Mouse (Mus musculus): Measurements from ENCODE around the gene Otof. TPM values are rescaled to one million over a fixed set of nuclear protein-coding genes. Genes with fewer than 3 reads are reported as not detected.
A peak's percentile ranks its signal among the peaks of the same experiment; 100 is the strongest.

Gene Otof
- polyA plus RNA-seq, 1 experiment from 2014 or later = 0.16 TPM

- no peaks in the 10 kb centered on the region; the same call in 1 of the 2 replicates for H3K27me3 ChIP-seq (replicated peaks)
- peak overlapping the region; percentile 14; the same call in 1 of the 2 replicates for H3K9ac ChIP-seq
- H3K4me2 ChIP-seq = peak overlapping the region; percentile 19
- no peak for ATAC-seq (ENCODE audit: extremely low read depth, insufficient number of reproducible peaks, low FRiP score, low TSS enrichment)
- H3K4me3 ChIP-seq = no peak overlapping the region
- no peaks in the 10 kb centered on the region for H3K36me3 ChIP-seq
- H3K9me3 ChIP-seq = no peaks in the 10 kb centered on the region
- no peak overlapping the region for H3K27ac ChIP-seq (replicated peaks)
- peaks cover 6% of the 10 kb centered on the region for H3K4me1 ChIP-seq
- WGBS = 20% methylated on average over 8 of the region's 8 CpGs
Observed at GRCm38 (mm10) chr5:30423572-30424244, 38.0 kb downstream of the Otof start.

DNA sequence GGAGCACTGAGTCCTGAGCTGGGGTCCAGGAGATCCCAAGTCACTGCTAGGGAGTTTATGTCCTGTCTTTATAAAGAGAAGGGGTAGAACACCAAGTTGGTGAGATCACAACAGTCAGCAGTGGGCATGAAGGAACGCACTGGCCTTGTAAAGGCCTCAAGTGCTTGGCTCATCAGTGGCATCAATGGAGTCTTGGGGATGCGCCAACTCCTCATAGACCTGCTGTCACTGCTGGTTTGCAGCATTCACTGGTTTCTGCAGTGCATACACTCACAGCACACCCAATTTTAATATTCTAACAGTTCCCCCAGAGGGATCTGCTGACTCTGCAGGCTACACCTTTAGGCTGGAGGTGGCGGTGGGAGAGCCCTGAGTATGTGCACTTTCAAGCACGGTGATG lies 38.6 kb downstream of the Otof start:
- Histone ChIP-seq H3K4me2 (no peak overlapping the region), H3K27ac (replicated peaks) (no peak overlapping the region), H3K4me3 (no peak overlapping the region), H3K9me3 (no peaks in the 10 kb centered on the region), H3K27me3 (replicated peaks) (no peaks in the 10 kb centered on the region; the same call in 1 of the 2 replicates), H3K4me1 (peaks cover 6% of the 10 kb centered on the region), H3K36me3 (no peaks in the 10 kb centered on the region), H3K9ac (no peak overlapping the region)
- ATAC-seq (ENCODE audit: extremely low read depth, insufficient number of reproducible peaks, low FRiP score, low TSS enrichment) = no peak
- WGBS = 78% methylated on average over 4 of the region's 4 CpGs

DNA sequence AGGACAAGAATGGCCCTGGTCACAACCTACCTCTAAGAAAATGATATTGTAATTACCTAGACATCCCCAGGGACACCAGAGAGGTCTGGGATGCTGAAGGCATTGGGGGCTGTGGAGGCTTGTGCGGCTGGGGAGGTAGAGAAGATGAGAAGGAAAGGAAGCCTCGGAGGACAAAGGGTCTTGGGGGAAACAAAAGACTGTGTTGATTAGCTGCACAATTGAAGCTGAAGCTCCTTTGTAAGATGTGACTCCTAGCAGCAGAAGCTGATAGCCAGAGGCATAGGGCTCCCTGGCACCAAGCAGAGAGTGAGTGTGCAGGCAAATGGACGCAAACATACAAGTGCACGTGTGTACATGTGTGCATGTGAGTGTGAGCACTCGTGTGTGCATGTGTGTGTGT lies 45.1 kb downstream of the Otof start:
- Histone ChIP-seq H3K4me2 (no peak overlapping the region), H3K9me3 (no peaks in the 10 kb centered on the region), H3K9ac (no peak overlapping the region), H3K27ac (replicated peaks) (no peak overlapping the region), H3K4me3 (no peak overlapping the region), H3K27me3 (replicated peaks) (no peaks in the 10 kb centered on the region; the same call in 1 of the 2 replicates), H3K4me1 (peaks cover 6% of the 10 kb centered on the region), H3K36me3 (no peaks in the 10 kb centered on the region)
- ATAC-seq (ENCODE audit: extremely low read depth, insufficient number of reproducible peaks, low FRiP score, low TSS enrichment) = no peak
- WGBS = 70% methylated on average over 5 of the region's 5 CpGs

DNA sequence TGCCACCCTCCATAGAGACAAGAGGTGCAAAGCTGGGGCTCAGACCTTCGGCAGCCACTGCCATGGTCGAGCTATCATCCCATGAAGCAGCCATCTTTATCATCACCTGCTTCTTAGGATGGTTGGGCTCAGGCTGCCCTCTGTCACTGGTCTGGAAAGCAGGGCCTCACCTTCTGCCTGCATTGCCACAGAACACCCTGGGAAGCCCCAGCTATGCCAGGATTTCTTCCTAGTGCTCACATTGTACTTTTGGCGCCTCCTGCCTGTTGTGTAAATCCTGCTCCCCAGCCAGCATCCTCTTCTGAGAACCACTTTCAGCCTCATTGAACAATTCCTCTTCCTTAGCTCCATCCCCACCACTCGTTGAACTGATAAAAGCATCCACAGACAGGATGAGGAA lies 45.9 kb downstream of the Otof start:
- ATAC-seq (ENCODE audit: extremely low read depth, insufficient number of reproducible peaks, low FRiP score, low TSS enrichment) = no peak
- Histone ChIP-seq H3K27ac (replicated peaks) (no peak overlapping the region), H3K9me3 (no peaks in the 10 kb centered on the region), H3K4me1 (peaks cover 6% of the 10 kb centered on the region), H3K4me2 (no peak overlapping the region), H3K4me3 (no peak overlapping the region), H3K36me3 (no peaks in the 10 kb centered on the region), H3K27me3 (replicated peaks) (no peaks in the 10 kb centered on the region; the same call in 1 of the 2 replicates), H3K9ac (no peak overlapping the region)
- 52% methylated on average over 4 of the region's 4 CpGs for WGBS

DNA sequence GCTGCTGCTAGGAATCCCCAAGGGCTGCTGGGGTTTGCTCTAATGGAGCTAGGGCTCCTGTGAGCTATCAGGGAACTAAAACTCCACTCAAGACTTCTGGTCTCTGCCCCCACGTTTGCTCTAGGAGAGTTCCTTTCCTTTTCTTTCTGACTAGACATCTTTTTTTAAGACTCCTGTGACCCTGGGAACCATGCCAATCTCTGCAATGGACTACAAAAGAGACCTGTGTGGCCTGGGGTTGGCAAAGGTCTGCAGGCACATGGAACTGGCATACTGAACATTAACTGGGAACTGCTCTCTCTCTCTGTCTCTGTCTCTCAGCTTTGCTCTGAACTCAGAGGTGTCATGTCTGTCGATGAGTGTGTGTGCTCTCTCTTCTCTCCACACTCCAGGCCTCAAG lies 46.4 kb downstream of the Otof start:
- no peaks in the 10 kb centered on the region for H3K27me3 ChIP-seq (replicated peaks)
- no peak overlapping the region for H3K27ac ChIP-seq (replicated peaks)
- no peak overlapping the region for H3K4me3 ChIP-seq
- no peak overlapping the region for H3K4me2 ChIP-seq
- peaks cover 6% of the 10 kb centered on the region for H3K4me1 ChIP-seq
- H3K9ac ChIP-seq = no peak overlapping the region
- H3K36me3 ChIP-seq = no peaks in the 10 kb centered on the region
- 36% methylated on average over 2 of the region's 2 CpGs for WGBS
- no peak for ATAC-seq (ENCODE audit: extremely low read depth, insufficient number of reproducible peaks, low FRiP score, low TSS enrichment)
- no peaks in the 10 kb centered on the region for H3K9me3 ChIP-seq

DNA sequence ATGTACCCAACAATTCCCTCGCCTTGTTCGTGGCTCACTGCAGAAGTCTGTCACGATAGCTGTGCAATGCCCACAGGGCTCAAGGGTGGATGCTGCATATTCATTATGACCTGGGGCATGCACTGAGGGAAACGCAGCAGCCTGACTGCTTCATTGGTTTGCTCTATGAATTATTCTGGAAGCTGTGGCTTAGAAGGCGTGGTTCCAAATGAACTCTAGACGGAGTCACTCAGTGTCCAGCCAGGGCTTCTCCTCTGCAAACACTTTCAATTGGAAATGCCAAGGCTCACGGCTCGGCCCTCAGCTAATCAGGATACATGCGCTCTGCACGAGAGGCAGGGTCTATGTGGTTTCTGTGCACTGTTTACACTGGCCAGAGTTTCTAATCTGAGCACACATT lies 50.2 kb downstream of the Otof start:
- Histone ChIP-seq H3K4me2 (no peak overlapping the region), H3K27me3 (replicated peaks) (no peaks in the 10 kb centered on the region), H3K4me3 (no peak overlapping the region), H3K9me3 (no peaks in the 10 kb centered on the region), H3K9ac (no peak overlapping the region), H3K4me1 (peaks cover 15% of the 10 kb centered on the region), H3K36me3 (no peaks in the 10 kb centered on the region), H3K27ac (replicated peaks) (no peak overlapping the region)
- no peak for ATAC-seq (ENCODE audit: extremely low read depth, insufficient number of reproducible peaks, low FRiP score, low TSS enrichment)
- WGBS = 68% methylated on average over 10 of the region's 10 CpGs

GRCm38 (mm10) chr5:30406876-30407275 lies 54.9 kb downstream of the Otof start:
- H3K4me3 ChIP-seq = no peak overlapping the region

GRCm38 (mm10) chr5:30401165-30401564 lies 60.6 kb downstream of the Otof start:
- 0 out of 2 replicates have a peak, but pooled peaks cover 7% of the 10 kb centered on the region for H3K9me3 ChIP-seq
- WGBS = 30% methylated on average over 8 of the region's 8 CpGs
- peak overlapping the region; percentile 4; the same call in 1 of the 2 replicates for H3K9ac ChIP-seq
- H3K27ac ChIP-seq (replicated peaks) = peak overlapping the region; percentile 86
- peak overlapping the region; percentile 27 for H3K4me2 ChIP-seq
- H3K27me3 ChIP-seq (replicated peaks) = no peaks in the 10 kb centered on the region
- ATAC-seq (ENCODE audit: extremely low read depth, insufficient number of reproducible peaks, low FRiP score, low TSS enrichment) = no peak
- H3K4me1 ChIP-seq = peaks cover 24% of the 10 kb centered on the region
- H3K36me3 ChIP-seq = no peaks in the 10 kb centered on the region
- no peak overlapping the region for H3K4me3 ChIP-seq

More at GRCm38 (mm10) chr5:30406876-30407275, 54.9 kb downstream of the Otof start:
- no peaks in the 10 kb centered on the region for H3K9me3 ChIP-seq
- H3K9ac ChIP-seq = peak overlapping the region; percentile 39; the same call in 1 of the 2 replicates
- H3K4me1 ChIP-seq = peaks cover 19% of the 10 kb centered on the region
- H3K36me3 ChIP-seq = no peaks in the 10 kb centered on the region
- H3K27ac ChIP-seq (replicated peaks) = no peak overlapping the region
- H3K4me2 ChIP-seq = peak overlapping the region; percentile 57
- no peak for ATAC-seq (ENCODE audit: extremely low read depth, insufficient number of reproducible peaks, low FRiP score, low TSS enrichment)
- H3K27me3 ChIP-seq (replicated peaks) = no peaks in the 10 kb centered on the region
- WGBS = 12% methylated on average over 9 of the region's 9 CpGs

DNA sequence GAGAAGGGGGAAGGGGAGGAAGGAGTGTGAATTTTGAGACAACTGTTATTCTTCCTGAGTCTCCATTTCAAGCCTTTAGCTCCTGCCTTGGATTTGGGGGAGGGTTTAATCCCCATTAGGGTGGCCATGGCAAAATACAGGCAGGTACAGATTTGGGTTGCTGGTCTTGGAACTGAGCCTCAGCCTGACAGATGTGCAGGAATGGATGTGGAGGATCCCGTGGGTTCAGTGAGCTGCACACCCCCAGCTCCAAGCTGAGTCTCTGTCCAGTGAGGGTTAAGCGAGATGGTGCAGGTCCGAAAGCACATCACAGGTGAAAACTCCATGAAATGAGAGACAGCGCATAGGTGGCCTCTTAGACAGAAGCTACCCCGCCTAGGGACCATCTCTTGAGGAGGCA lies 61.2 kb downstream of the Otof start:
- Histone ChIP-seq H3K4me2 (peak overlapping the region; percentile 27; the same call in 1 of the 2 replicates), H3K27me3 (replicated peaks) (no peaks in the 10 kb centered on the region), H3K27ac (replicated peaks) (peak overlapping the region; percentile 86), H3K36me3 (no peaks in the 10 kb centered on the region), H3K9me3 (0 out of 2 replicates have a peak, but pooled peaks cover 7% of the 10 kb centered on the region), H3K9ac (peak overlapping the region; percentile 4; the same call in 1 of the 2 replicates), H3K4me3 (no peak overlapping the region), H3K4me1 (peaks cover 24% of the 10 kb centered on the region)
- WGBS = 69% methylated on average over 5 of the region's 5 CpGs
- ATAC-seq (ENCODE audit: extremely low read depth, insufficient number of reproducible peaks, low FRiP score, low TSS enrichment) = no peak

GRCm38 (mm10) chr5:30391473-30391872 lies 70.3 kb downstream of the Otof start:
- Histone ChIP-seq H3K9me3 (no peaks in the 10 kb centered on the region), H3K36me3 (no peaks in the 10 kb centered on the region), H3K4me2 (no peak overlapping the region), H3K4me1 (0 out of 2 replicates have a peak, but pooled peaks cover 3% of the 10 kb centered on the region), H3K27me3 (replicated peaks) (0 out of 2 replicates have a peak, but pooled peaks cover 8% of the 10 kb centered on the region), H3K4me3 (no peak overlapping the region), H3K27ac (replicated peaks) (no peak overlapping the region), H3K9ac (no peak overlapping the region)
- ATAC-seq (ENCODE audit: extremely low read depth, insufficient number of reproducible peaks, low FRiP score, low TSS enrichment) = no peak; the same call in 1 of the 2 replicates
- 25% methylated on average over 7 of the region's 7 CpGs for WGBS

- H3K9me3 ChIP-seq = no peaks in the 10 kb centered on the region
- ATAC-seq (ENCODE audit: extremely low read depth, insufficient number of reproducible peaks, low FRiP score, low TSS enrichment) = no peak
- H3K4me3 ChIP-seq = no peak overlapping the region
- no peak overlapping the region for H3K9ac ChIP-seq
- H3K4me2 ChIP-seq = no peak overlapping the region
- H3K27ac ChIP-seq (replicated peaks) = no peak overlapping the region
- H3K27me3 ChIP-seq (replicated peaks) = 0 out of 2 replicates have a peak, but pooled peaks cover 8% of the 10 kb centered on the region
- 79% methylated on average over 5 of the region's 5 CpGs for WGBS
- H3K36me3 ChIP-seq = no peaks in the 10 kb centered on the region
- H3K4me1 ChIP-seq = no peaks in the 10 kb centered on the region
Observed at GRCm38 (mm10) chr5:30389836-30390235, 71.9 kb downstream of the Otof start.

DNA sequence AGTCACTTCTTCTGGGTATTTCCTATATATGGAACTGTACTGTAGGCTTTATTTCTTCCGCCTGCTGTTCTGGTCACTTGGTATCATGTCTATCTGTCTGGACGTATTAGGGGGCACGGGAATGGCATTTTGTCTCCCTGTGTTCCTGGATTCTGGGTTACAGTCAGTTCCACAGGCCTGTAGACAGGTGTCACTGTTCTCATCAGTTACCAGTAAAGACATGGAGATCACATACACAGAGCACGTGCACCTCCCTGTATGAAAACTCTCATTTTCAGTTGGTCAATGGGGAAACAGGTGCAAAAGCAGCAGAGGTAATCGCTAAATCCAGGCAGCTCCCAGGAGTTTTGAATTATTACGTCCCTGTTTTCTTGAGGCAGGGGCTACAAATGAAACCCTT lies 74.0 kb downstream of the Otof start:
- no peak overlapping the region for H3K4me2 ChIP-seq
- 0 out of 2 replicates have a peak, but pooled peaks cover 8% of the 10 kb centered on the region for H3K27me3 ChIP-seq (replicated peaks)
- no peak overlapping the region for H3K27ac ChIP-seq (replicated peaks)
- ATAC-seq (ENCODE audit: extremely low read depth, insufficient number of reproducible peaks, low FRiP score, low TSS enrichment) = no peak
- 61% methylated on average over 6 of the region's 6 CpGs for WGBS
- H3K36me3 ChIP-seq = no peaks in the 10 kb centered on the region
- no peaks in the 10 kb centered on the region for H3K9me3 ChIP-seq
- H3K9ac ChIP-seq = no peak overlapping the region
- H3K4me1 ChIP-seq = 0 out of 2 replicates have a peak, but pooled peaks cover 2% of the 10 kb centered on the region
- H3K4me3 ChIP-seq = no peak overlapping the region
